Mouse (Mus musculus) olfactory bulb, adult 2 months (tissue): ENCODE results near the gene Tom1l1.

Source experiments
- CTCF ChIP-seq: fragments of 200-500 bp; IDR thresholded peaks from 2 replicates; pipeline ENCODE4 v1.5.1; 2012; ENCODE audit warnings: low read depth, mild to moderate bottlenecking, low read length, moderate library complexity; ENCODE audit not compliant: insufficient read depth
- POLR2A ChIP-seq: fragments of 200-500 bp; IDR thresholded peaks from 2 replicates; pipeline ENCODE4 v1.6.1; 2012; ENCODE audit warnings: mild to moderate bottlenecking, low read depth, low read length, moderate library complexity; ENCODE audit not compliant: insufficient read depth

DNA sequence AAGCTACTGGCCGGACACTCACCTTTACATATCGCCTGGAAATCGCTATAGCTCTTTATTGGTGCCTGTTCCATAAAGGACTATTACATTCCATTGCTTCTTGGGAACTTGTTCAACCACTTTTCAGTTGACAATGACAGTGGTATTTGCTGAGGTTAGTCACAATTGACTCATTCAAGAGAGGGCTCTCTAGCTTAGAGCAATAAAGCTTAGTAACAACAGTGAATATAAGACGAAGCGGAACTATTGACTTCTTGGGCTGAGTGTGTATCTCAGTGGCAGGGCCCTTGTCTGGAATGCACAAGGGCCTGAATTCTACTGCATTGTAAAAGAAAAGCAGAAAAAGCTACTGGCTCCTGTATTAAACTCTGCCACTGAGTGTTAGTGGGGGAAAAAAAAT is 9.6 kb downstream of the Tom1l1 start:
- no peak for TF ChIP-seq CTCF
- TF ChIP-seq POLR2A: no peak
